Mouse (Mus musculus) liver, adult 2 months (tissue): ENCODE data around the gene Insc.

Source experiments
- CTCF ChIP-seq: fragments of 200-500 bp; IDR thresholded peaks from 2 replicates; pipeline ENCODE4 v1.5.1; 2011; ENCODE audit warnings: low read depth, low read length, control low read depth
- POLR2A ChIP-seq: fragments of 200-500 bp; IDR thresholded peaks from 2 replicates; pipeline ENCODE4 v1.6.1; 2011; ENCODE audit warnings: low read length, control low read depth; ENCODE audit not compliant: insufficient read depth; ENCODE audit errors: extremely low read depth

DNA sequence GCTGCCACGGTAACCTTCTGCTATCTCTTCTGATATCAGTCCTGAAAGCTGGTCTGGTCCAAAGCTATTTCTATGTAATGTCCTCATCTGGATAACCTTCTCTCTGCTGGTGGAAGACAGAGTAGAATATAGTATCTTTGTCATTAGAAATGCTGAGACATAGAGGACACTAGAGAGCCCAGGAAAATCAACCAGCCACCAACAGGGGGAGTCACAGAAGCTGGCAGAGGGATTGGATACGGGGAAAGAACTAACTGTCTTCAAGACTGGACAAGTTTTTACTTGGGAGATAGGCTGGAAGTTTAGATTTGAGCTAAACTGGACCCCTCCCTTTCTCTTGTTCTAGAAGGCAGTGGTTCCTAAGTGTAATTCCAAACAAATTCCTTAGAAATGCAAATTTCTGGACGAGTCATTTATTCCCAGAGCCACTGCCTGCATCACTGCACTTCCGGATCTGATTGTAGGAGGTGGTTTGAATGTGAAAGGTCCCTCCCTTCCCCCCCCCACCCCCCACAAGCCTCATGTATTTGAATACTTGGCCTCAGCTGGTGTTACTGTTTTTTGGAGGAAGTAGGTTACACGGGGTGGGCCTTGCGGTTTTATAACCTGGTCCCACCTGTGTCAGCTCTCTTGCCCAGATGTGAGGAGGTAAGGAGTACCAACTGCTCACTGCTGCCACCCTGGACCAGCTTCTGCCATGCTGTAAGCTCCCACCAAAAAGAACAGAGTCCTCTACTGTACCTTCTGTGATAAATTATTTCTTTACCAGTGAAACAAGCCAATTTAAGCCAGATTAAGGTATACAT lies 2.9 kb upstream of the Insc start:
- TF ChIP-seq POLR2A: no peak
- no peak for TF ChIP-seq CTCF
